Mouse (Mus musculus) embryo, embryonic 10 days (tissue): ENCODE results near the gene Sugct.
A peak's percentile ranks its signal among the peaks of the same experiment; 100 is the strongest.

ENCODE experiments used
- DNase-seq: peaks from one replicate; pipeline ENCODE4 v3.0.0-alpha.2; 2015; ENCODE audit warnings: low spot score

Sugct gene

DNA sequence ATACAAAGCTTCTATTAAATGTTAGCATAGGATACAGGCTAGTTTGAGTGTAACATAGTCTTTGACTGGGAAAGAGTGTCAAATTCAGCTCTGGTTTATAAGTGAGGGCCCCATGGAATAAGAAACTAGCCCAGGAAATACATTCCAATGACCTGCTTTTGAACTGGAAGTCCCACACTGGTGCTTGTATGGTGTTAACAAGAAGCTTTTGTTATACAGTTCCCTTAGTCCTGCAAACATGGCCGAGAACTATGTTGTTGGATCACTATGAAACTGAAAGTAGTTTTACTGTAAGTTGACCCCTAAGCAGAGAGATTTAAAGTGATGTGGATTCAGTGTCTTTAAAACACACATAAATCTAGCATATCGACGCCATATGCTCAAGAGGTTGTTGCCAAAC is 657.5 kb downstream of the Sugct start:
- DNase-seq: no peak

DNA sequence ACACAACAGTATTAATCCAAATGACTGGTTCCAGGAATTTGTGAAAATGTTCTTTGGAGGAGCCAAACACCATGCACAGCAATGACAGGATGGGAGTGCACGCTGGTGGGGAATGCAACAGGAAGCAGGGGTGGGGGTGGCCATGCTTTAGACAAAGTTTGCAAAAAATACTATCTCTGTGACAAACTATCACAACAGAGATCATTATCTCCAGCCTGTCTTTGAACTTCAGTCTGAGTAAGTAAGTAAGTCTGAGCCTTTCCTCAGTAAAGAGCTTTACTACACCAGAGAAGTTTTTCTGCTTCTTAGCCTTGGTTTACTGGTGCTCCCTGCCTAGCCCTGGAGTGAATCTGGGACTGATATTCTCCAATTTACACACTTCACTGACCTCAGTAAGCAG is 664.6 kb downstream of the Sugct start:
- no peak for DNase-seq

DNA sequence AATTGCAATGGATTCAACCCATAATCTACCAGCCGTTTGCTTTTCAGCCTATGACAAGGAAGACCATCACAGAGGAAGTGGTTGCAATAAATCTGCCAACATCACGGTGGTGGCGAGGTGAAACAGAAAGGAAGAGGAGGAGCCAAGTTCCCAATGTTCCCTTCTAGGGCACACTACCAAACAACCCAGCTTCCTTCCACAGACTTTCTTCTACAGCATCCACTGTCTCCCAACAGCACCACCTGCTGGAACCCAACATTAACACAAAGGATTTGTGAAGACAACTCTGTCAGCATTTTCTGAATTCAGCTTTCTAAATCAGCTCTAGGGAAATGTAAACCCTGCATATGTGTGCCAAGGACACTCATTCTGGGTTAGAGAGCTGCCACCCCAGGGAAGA is 666.8 kb downstream of the Sugct start:
- DNase-seq: peak; percentile 73

DNA sequence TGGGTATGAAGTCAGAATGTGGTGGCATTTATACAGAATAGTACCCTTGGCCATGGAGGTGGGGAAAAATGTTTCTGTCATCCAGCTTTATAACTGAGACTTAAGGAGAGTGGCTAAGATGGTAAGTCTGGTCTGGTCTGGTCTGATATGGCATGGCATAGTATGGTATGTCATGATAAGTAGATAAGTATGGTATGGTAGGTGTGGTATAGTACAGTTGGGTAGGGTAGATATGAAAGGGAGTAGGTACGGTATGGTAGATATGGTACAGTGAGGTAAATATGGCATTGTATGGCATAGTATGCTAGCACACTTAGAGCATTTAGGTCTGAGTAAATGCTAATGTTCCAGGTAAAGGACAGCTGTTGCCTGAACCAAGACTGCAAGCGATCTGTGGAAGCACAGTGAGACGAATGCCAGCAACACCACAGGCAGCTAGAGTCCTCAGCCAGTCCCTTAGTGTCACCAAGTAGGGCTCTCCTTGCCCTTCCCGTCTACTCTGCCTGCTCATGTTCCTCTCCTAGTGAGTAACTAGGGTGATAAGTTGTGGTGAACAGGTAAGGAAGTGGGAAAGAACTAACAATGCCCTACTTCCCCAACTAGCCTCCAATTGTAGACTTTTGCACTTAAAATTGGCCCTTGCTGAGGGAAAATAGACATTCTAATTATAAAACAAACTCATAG is 667.4 kb downstream of the Sugct start:
- DNase-seq: no peak

DNA sequence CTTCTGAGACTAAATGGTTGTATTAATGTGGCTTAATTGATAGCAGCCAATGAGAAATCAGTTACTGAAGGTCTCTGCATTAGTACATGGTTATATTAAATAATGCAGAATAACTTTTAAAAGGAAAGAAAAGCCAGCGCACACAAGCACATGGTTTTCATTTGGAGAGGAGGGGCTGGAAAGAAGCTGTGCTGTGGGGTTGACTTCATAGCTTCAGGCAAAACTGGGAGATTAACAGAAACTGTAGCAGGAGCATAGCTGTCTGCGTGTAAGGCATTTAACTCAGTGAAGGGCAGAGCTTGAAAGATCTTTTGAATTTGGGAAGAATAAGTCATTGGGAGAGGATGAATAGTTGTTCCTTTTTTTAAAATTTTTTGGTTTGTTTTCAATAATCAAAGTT is 668.4 kb downstream of the Sugct start:
- peak; percentile 21 for DNase-seq

DNA sequence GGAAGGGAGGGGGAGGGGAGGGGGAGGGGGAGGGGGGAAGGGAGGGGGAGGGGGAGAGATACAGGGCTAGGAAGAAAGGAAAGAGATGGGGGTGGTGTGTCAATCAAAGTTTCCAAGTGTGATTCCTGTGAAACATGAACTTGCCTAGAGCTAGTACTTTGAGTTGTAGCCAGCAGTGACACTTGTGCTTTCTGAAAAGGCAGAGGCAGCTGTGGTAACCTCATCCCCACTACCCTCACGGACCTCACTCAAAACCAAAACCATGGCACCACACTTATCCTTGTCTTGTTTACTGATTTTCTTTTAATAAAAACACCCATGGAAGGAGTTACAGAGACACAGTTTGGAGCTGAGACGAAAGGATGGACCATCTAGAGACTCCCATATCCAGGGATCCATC is 698.9 kb downstream of the Sugct start:
- DNase-seq: no peak

DNA sequence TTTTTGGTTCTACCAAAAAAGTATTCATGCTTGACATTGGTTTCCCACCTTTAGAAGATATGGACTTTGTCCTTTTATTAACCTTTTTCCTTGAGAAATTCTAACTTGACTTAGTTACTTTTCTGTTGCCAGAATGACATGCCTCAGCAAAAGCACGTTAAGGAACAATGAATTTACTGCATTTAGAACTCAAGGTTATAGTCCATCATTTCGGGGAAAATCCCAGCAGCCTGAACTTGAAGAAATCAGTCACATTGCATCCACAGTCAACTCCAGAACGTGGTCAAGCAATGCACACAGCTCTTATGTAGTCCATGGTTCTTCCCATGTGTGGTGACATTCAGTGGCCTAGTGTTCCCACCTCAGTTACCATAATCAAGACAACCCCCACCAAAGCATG is 700.0 kb downstream of the Sugct start:
- no peak for DNase-seq

DNA sequence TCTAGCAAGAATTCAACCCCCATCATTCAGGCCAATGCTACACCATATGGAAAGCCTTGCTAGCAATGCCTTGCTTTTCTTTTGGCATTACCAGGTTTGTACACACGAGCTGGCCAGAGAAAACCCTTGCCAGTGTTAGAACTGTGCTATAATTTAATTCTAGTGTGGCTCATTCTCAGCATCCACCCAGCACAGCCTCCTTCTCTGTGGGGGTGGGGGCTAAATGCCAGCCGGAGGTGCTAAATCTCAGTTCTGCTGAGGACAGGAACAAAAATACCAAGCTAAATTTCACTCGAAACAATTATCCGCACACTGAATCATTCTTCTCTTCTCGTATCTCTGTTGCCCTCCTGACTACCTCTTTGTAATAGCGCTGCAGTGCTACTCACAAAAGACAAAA is 717.6 kb downstream of the Sugct start:
- DNase-seq: no peak

DNA sequence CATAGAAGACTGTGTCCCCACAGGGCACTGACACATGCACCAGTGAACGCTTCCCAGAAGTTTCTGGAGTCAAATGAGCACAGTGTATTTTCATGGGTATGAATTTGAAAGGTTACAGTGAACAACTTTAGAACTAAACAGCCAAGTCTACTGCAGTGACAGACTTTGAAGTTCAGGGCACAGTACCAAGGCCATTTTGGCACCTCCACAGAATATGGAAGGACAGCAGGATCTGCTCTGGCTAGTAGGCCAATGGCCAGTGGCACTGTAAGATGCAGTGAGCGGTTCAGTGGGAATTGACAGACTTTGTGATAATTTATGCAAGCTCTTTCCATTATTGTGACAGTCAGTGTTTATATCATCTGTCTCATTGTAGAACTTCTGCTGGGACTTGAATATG is 724.1 kb downstream of the Sugct start:
- DNase-seq: no peak

DNA sequence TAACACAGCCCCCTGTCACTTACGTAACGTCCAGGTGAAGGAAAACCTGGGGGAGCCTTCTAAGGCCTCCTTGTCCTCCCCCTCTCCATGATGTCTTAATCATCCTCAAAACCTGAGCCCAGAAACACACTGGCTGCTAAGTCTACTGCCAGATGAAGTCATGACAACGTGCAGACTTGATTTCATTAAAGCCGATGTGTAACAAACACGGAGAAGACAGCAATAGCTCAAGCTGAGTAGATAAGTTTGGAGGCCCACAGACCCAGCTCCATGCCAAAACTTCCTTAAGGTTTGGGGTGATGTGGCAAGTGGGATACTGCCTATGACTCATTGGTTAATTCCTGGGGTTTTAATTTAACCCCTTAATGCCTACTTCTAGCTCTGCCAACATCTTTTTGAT is 726.4 kb downstream of the Sugct start:
- DNase-seq: no peak

DNA sequence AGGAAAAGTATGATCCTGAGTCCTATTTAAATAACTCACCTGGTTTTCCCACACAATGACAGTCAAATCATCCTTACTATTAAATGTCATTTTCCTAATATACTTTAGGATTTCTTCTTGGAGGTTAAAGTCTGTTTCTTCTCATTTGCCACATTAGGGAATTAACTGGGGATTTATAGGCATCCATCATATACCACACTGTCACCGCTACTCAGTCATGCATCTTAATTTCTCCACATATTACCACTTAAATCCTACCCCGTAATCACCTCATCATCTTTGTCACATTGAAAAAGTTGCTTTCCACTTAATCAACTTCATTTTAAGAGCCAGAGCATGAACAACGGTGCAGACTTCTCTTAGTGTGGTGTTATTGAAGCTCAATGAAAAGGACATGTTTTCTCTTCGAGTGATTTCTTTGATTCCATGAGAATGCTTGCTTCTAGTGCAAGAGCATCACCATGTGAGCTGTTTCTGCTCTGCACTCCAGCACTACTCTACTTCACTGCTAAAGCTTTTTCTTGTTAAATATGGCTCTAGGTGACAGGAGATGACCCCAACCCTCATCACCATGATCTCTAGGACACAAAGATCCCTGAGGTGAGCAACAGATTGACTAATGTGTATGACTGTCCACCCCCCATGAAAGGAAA is 730.4 kb downstream of the Sugct start:
- no peak for DNase-seq

DNA sequence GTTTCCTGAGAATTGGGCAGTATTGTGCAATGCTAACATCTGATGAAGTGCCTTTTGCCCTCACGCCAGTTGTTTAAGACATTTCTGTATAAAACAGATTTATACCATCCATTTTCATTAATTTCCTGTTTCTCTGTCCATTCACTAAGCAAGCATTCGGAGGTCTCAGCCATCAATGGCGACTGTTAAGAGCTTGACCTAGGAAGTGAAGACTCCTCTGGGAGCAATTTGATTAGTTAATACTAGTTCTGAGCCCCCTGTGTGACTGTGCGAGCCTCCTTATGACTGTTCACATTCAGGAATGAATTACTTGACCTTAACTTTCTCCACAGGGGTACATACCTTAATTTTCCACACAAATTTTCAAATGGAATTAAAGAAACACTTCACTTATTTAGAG is 743.3 kb downstream of the Sugct start:
- no peak for DNase-seq

DNA sequence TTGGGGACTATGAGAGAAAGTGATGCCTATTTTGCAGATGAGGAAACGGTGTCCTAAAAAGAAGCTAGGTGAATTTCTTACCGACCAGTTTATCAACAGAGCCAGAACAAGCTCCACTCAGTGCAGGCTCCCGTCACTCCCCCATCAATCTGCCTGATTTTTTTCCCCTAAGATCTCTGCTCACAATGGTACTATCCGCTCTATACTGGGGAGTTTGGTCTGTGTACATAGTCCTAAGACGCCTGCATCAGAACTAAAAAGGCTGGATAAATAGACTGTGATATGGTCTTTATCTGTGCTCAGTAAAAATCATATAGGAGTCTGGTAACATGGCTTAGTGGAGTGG is 755.9 kb downstream of the Sugct start:
- DNase-seq: no peak

DNA sequence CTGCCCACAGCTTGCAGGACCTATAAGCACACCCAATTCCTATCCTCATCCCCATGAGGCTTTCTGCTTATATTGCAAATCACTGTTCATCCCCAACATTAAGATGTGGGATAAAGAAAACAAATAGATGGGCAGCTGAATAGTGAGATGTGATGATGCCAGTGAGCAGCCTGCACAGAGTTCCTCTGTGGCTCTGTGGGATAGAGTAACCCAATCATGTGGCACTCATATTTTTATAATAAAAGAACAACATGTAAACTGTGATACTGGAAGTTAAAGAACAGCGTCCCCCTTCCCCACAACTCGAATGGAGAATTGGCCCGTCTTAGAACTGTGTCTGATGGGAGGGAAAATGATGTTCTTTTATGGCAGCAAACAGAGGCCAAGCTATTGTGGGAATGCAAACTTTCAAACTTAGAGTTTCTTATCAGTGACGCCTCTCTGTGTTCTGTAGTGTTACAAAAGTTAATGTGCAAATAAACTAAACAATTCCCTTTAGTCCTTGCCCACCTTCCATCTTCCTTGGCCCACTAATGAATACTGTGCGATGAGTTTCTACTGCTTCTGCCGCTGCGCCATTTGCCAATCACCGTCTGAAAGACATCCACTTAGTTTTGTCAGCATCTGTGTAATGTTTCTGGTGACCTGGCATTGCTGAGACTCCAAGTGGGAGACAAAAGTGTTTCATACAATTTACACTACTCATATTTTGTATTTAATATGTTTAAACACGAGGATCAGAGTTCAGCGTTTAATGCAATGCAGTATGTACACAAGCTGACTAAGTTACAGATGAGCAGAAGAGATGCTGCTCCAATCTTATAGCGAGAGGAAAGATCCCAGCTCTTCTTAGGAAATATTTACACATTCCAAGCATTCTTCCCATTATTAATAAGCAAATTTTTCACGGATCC is 756.5 kb downstream of the Sugct start:
- no peak for DNase-seq

DNA sequence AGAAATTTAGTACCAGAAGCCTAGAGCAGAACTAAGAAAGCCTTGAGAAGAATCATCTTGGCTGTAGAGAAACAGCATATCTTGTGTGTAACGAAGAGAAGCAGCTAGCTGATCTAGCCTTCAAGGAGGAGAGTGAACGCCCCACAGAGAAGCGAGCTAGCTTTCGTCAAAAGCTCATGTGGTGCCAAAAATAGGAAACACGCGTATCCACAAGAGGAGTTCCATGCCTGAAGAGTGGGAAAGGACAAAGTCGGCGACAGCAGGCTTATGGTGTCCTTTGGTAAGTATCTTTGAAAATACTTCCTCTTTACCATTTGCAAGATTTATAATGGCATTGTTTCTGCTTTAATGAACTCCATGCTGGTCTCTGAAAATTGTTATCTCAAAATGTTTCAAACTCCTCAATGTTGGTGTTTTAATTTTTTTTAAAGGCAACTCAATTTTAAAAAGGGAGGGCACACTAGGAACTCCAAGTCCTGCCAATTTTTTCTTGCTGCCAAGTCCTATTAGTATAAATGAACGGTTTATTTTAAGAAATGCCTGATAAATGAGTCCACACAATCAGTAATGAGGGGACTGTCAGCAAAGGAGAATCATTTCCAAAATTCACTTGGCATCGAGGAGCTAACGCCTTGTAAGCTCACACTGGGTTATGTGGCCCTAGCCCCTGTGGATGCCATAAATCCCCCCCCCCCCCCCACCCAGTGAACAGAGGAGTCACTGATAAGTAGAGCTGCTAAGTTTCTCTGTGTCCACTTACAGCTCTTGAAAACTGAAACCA is 757.7 kb downstream of the Sugct start:
- DNase-seq: no peak

DNA sequence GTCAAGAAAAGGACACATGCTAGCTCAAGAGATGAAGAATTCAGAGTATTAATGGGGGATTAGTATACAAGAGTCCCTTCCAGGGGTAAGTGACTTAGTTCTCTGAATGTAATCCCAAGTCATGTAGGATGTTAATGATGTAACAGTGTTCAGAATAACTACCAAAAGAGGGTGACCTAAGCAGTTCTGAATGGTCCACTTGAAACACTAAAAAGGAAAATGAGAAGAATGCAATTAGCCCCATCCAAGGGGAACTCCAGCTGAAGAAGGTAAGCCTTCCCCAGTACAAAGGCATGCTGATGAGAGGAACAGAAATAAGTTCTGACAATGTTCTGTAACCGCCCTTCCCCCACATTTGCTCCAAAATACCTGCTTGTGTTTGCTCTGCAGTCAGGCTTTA is 760.3 kb downstream of the Sugct start:
- DNase-seq: no peak

DNA sequence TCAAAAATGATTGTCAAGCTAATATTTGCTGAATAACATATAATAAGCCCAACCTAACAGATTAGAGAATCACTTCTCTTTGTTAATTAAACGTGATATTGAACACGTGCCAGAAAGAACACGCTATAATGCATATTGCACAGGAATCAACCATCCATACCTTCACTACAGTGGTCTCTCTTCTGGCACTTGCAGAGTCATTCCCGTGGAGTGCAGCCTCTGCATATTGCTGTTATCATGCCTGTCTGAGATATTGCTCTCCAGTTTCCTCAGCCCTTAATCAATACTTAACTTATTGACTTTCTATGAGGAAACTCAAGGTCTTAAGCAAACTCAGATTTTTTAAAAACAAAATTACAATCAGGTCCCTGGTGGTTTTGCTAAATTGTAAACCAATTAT is 761.8 kb downstream of the Sugct start:
- DNase-seq: no peak

DNA sequence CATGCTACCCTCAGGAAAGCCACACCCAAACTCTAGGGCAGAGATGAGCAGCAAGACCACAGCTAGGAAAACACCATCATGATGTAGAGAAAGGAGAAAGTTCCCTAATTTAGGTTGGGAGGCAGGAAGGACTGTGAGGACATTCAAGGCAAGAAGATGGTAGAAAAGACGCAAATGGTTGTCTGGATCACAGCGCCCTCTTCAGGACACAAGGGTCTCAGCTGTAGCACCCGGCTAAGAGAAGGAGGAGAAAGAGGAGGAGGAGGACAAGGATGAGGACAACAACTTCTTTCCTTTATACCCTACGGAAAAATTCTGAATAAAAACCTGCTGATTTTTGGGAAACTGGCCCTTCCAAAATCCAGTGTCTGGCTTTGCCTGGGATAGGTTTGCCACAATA is 774.0 kb downstream of the Sugct start:
- peak; percentile 11 for DNase-seq

DNA sequence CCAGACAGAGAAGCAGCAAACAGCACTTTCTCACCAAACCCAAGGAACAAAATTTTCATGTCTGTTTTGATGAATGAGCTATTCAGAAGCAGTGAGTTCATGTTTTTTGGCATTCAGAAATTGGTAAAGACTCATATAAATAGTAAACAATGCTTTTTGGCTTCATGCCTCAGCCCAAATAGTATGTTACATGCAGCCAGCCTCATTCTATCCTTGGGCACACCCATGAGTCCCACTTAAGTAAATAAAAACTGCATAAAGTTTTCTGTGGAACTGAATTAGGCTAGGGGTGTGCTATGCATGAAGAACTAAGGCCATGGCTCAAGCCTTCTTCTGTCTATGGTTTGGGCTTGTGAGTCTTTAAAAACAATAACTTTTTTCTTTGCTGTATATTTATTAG is 779.7 kb downstream of the Sugct start:
- DNase-seq: no peak

DNA sequence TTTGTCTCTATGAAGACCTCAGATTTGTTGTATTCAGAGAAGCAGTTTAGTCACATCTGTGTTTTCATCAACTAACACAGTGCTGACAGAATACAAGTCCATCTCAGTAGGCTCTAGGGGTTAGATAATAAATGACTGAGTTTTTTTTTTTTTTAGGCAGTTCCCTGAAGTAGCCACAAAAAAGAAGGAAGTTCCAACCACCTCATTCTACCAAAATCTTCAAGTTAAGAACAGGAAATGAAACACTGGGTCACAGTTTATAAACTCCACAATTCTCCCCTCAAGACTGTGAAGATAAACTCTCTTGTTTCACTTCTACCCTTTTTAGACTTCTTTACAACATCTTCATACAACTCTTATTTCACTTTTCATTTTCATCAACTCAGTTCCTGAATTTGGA is 783.1 kb downstream of the Sugct start:
- no peak for DNase-seq

DNA sequence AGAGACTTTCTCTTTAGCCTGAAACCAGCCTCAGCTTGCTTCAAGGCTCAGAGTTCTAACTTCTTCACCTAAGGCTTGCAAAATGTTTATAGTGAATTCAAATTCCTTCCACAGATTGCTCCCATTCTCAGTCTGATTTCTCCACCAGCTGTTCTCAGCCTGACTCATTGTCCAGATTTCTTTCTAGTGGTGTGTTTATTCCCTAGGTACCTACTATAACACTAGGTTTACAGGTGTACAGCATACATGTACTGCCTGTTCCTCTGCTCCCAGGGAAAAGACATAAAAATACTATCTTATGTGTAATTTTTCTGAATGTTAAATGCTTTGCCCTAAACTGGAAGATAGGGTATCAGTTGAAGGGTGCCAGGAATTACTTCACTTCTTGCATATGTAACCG is 788.4 kb downstream of the Sugct start:
- no peak for DNase-seq

DNA sequence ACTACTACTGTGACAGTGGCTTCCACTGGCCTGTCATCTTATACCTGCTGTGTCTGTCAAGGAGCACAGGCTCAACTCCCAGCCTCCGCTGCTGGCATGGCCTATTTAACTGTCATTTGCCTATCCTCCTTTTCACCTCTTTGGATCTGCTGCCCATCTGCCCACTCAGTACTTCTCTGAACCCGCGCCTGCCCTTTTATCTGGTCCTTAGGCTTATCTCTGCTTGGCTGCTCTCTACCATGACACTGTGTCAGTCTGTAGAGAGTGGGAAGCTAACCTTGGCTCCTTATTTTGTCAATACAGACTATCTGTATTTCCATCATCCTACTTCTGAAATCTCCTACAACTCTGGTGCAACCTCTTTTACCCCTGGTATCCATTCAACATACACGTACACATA is 793.9 kb downstream of the Sugct start:
- DNase-seq: no peak
